Mouse (Mus musculus) left cerebral cortex, postnatal 10 days (tissue): ENCODE data around the gene Pemt. TPM values are rescaled to one million over a fixed set of nuclear protein-coding genes. Genes with fewer than 3 reads are reported as not detected.

Source experiments
- DNase-seq, 2 experiments: peaks; one replicate each; pipeline ENCODE4 v3.0.0; 2021 to 2022; ENCODE audit warnings: low spot score in 2 of 2, mixed read lengths in 1 of 2; ENCODE audit errors: extremely low spot score in 1 of 2
- intact Hi-C: fragments of 180-260 bp; cut with DNase I; formaldehyde crosslinking; loops from one replicate; pipeline ENCODE4 v1.15.1; 2025
- total RNA-seq, 2 experiments: library from RNA; stranded (reverse); gene quantifications; 2 replicates each; pipeline ENCODE4 v1.2.3; 2021

The Pemt gene
- total RNA-seq, 2 experiments from 2014 or later, result 6.7 to 8.0 TPM

DNA sequence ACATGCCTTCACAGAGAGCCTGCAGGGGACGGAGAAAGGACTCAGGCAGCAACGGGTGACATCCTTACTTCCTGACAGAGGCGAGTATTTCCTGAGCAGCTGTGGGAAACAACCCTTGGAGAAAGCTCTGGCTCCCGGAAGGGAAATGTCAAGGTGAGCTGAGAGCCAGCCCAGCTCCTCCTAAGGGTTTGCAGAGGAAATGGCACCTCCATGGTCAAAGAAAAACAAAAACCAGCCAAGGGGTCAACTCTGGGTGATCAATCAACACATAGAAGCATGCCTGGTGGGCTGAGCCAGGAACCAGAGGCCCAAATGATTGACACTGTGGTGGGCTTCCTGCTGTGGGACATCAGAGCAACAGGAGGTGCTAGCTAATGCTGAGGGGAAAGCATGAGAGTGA is 29.6 kb downstream of the Pemt start:
- DNase-seq, result no peak
- intact Hi-C loops, result no loop called here

DNA sequence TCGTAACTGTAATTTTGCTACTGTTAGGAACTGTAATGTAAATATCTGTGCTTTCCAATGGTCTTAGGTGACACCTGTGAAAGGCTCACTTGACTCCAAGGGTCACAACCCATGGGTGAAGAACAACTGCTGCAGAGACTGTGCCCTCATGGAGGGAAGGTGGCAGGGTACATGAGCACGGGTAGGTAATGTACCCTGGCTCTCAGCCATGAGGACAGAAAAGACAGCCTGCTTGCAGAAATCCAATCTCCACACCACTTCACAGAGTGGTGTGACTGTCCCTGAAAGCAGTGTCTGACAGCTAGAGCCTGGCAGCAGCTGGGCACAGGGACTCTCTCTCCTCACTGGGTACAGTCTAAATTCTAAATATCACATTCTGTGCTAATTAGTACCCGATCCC is 34.8 kb downstream of the Pemt start:
- no peak for DNase-seq
- intact Hi-C loops, result no loop called here

DNA sequence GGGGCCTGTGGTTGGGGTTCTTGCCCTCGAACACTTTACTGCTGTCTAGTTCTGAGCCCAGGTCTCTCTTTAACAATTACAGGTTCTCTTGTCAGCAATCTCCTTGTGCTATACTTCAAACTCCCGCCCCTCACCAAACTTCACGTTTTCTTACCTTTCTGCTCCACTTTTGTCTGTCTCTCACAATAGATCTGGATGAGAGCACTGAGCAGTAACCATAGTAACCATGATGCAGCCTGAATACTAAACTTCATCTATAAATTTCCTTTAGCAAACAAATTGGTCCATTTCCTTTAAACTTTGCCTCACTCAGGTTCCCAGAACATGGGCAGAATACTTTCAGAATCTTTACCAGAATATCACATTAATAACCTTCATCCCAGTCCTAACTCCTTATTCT is 36.8 kb downstream of the Pemt start:
- intact Hi-C loops, result no loop called here
- no peak for DNase-seq

DNA sequence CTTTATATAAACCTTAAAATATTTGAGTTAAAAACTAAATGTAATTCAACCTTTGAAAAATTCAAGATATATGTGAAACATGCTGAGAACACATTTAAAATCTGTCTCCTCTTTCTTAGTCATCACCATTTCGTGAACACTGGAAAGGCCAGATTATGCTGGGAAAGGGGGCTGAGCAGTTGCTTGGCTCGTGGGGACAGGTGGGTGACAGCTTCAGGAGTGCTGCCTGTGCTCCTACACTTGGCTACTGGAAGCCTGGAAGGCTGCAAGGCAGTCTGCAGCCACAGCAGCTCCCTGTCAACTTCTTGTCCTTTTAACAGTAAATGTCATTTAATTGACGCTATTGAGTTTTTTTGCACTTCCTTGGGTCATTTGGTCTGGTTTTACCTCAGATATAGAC is 40.4 kb downstream of the Pemt start:
- no peak for DNase-seq
- intact Hi-C loops, result no loop called here

DNA sequence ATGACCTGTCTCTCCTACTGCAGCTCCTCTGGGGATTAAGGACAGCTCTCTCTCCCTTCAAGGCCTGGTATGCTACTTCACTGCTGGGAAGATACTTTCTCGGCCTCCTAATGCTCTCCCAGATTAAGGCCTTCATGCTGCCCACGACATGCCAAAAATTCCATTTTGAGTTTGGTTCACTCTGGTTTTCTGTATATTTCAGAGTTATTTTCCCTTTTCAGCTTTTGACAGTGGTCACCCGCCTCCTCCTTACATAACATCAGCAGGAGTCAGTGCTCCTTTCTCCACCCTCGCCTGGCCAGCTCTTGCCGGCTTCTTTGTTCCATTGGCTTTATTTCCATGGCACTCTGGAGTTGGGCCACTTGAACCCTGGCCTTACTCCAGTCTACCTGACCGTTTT is 41.6 kb downstream of the Pemt start:
- no peak for DNase-seq
- intact Hi-C loops, result no loop called here

DNA sequence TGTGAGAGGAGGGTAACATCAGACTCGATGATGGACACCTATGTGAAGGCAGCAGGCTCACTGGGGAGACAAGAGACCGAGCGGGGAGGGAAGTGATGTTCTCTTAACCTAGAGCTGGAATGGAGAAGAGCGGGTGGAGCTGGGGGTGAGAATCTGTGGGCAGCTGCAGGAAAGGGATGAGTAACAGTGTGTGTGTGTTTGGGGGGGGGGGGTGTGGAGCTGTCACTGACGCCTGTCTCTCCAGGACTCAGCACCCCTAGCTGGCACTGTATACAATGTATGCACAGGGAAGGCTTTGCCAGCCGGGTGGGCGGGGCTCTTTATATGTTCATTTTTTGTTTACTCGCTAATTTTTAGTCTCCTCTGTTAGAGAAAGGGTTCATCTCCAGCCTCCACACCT is 42.5 kb downstream of the Pemt start:
- intact Hi-C loops, result no loop called here
- DNase-seq, result no peak

DNA sequence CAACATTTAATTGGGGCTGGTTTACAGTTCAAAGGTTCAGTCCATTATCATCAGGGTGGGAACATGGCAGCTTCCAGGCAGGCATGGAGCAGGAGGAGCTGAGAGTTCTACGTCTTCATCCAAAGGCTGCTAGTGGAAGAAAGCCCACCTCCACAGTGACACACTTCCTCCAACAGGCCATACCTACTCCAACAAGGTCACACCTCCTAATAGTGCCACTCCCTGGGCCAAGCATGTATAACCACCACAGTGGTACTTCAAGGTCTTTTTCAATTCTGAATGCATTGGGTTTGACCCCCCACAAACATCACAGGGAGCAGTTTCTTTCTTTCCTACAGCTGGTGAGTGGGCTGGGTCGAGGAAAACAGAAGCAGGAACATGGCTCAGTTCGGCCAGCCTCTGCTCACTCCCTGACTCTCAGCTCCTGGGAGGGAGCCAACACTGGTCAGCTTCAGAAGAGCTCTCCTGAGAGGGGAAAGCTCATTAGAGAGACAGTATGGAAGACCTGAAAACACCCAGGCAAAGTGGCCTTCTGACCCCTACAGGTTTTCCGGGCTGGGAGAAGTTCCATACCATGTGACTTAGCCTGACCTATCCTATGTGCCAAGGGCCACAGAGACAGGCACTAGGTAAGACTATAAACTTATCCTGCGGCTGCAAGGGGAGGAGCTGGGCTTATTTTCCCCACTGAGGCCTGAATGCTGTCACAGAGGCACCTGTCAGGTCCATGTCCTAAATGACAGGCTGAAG is 44.9 kb downstream of the Pemt start:
- no peak for DNase-seq

DNA sequence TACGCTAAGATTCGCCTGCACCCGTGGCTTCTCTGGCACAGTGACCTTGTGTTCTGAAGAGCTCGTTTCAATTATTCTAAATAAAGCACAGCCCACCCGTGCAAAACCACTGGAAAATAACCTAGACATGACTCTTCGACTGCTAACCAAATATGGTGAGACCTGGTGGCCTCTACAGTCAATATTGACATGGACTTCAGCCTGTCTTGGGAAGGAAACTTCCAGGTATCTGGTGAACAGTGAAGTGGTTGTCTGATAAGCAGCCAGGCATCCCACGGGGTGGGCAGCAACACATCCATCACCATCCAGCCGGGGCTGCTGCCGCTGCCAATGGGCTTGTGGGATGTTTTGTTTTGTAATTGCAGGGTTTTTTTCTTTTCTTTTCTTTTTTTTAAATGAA is 52.0 kb downstream of the Pemt start:
- intact Hi-C loops, result no loop called here
- DNase-seq, result no peak

More for the DNA sequence above, 44.9 kb downstream of the Pemt start:
- intact Hi-C loops, result no loop called here

DNA sequence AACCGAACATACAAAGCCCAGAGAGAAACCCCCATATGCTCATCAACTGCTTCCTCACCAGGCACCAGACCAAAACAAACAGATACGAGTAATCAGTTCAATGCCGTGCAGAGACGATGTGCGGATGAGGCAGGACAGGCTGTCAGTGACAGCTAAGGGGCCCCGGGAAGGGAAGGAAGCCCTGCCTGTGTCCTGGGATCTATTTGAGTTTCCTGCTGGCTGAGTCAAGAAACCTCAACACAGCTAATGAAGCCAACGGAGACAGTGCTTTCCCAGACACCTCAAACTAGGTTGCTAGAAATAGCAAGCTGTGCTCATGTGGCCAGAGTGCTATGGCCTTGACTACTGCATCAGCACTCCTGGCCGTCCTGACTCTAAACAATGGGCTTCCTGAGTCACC is 54.9 kb downstream of the Pemt start:
- DNase-seq, result no peak
- intact Hi-C loops, result no loop called here

DNA sequence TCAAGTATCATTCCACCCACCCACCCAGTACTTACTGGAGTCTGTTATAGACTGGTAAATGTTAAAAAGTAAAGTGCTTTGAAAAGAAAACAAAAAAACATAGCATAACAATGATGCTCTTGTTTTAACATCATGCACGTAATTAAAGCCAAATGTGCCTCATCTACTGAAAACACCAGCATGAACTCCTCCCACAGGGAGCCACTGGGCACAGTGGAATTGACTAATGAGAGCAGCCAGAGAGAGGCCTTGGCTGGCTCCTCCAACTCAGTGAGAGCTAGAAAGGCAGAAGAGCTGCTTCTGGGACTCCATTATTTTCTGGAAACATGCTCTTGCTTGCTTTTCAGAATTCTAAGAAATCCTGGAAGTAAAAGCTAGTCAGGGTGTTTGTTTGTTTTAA is 56.9 kb downstream of the Pemt start:
- intact Hi-C loops, result no loop called here
- DNase-seq, result no peak

DNA sequence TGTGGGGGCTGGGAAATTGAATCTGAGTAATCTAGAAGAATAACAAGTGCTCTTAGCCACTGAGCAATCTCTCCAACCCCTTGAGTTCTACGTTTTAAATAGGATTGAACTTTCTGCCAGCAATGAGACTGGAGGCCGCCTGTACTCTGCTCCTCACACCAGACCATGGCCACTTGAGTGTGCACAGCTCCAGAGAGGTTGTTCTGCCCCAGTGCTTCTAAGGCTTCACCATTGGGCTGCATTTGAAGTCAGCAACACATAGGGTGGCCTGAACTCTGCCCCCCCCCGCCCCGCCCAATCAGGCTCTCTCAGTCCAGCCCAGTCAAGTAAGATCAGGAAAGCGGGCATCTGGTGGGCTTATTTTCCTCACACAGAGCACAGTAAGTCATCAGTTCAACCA is 68.5 kb downstream of the Pemt start:
- DNase-seq, result no peak
- intact Hi-C loops, result no loop called here

DNA sequence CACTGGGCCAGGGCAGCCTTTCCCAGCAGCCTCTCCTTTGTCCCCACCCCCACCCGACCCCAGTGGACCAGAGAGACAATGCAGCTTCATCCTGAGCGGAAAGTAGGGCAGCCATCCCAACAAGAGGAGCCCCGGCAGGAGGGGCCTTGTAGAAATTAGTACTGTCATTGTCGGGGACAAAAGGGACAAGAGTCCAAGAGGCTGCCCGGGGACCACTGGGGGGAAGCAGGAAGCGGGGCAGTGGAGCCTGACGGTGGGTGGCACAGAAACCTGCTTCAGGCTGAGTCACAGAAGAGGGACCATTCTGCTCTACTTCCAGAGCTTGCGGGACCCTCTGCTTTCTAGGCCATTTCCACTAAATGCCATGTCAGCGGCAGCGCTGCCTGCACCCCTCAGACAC is 71.0 kb downstream of the Pemt start:
- no peak for DNase-seq
- intact Hi-C loops, result no loop called here

DNA sequence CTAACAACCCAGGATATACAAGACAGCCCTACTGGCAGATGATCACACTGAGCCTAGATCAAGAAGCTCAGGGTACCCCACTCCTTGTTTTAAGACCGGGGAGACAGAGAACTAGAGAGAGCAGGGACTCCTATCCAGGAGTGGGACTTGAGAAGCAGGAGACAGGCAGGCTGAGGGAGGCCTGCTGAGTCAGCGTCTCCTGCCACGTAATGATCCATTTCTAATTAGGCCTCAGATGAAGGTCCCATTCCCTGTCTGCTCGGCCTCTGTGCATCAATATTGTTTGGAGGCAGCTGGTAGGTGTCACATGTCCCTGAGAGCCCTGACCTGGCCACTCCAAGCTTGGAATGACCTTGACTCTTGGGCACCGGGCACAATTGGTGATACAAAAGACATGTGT is 72.9 kb downstream of the Pemt start:
- DNase-seq, result no peak
- intact Hi-C loops, result no loop called here

DNA sequence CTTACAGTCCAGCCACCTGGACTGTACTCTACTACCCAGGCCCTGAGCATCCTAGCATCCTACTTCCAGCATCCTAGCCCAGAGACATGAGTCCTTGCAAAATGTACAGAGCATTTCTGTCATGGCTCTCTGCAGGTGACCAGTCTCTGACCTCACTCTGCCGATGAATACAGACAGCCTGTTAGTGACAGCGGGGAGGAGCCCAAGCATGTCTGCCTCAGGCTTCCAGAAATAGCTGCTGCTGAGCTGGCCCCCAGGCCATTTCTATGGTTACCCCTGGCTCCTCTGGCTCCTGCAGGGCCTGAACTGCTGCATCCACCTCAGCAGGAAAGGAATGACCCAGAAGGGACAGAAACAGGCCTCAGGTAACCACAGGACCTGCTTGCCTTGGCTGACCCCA is 74.6 kb downstream of the Pemt start:
- DNase-seq, result no peak
- intact Hi-C loops, result no loop called here

DNA sequence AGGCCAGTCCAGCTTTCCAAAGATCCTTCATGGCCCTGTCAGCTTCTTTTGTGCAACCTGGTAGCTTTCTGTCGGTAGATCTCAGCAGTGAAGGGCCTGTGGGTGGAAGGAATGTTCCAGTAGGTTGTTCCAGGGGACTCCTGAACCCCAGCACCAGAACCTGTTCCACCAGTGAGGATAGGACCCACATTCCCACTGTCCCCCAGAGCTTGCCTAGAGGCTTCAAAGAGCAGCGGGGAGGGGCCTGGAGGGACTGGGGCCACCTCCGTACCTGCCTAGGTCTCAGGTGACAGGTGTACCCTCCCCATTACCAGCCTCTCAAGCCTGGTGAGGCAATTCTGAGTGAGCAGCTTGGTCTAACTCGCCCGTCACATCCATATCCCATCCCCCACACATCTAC is 75.5 kb downstream of the Pemt start:
- intact Hi-C loops, result no loop called here
- no peak for DNase-seq

DNA sequence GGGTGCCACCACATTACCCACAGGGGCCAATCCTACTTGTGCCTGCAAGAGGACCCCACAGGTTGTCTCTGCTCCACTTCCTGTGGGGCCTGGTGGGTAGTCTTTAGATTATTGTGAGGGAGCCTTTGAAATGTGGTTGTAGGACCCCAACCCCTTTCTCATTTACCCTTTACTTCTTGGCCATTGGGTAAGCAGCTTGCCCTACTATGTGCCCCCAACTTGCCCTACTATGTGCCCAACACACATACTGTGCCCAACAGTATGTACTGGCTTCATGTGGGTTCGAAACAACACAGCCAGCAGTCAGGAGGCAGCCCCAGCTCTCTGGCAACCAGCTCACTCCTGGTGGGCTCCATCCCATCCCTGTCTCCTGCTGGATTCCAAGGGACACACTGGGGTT is 78.5 kb downstream of the Pemt start:
- intact Hi-C loops, result loop anchor here (5.0 kb wide), 1 partner anchor 110 kb away; no protein-coding TSS in a partner anchor
- peak in 1 of 2 experiments; percentile 16 for DNase-seq

DNA sequence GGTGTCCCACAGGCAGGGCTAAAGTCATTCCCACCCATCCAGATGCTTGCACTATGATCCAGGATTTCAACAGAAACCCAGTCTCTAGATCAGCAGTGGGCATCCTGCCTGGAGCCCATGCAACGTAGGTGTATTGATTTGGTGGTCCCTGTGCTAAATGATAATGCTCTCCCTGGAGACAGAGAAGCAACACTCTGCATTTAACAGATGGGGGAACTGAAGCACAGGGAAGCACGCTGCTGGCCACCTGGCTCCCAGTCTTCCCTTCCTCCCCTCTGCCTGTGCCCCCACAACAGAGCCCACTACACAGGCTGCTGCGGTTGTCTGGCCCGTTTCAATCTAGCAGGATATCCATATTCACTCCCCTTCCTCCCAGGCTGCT is 80.2 kb downstream of the Pemt start:
- peak in 1 of 2 experiments; percentile 26 for DNase-seq
- intact Hi-C loops, result loop anchor here (5.0 kb wide), 1 partner anchor 111 kb away; no protein-coding TSS in a partner anchor

DNA sequence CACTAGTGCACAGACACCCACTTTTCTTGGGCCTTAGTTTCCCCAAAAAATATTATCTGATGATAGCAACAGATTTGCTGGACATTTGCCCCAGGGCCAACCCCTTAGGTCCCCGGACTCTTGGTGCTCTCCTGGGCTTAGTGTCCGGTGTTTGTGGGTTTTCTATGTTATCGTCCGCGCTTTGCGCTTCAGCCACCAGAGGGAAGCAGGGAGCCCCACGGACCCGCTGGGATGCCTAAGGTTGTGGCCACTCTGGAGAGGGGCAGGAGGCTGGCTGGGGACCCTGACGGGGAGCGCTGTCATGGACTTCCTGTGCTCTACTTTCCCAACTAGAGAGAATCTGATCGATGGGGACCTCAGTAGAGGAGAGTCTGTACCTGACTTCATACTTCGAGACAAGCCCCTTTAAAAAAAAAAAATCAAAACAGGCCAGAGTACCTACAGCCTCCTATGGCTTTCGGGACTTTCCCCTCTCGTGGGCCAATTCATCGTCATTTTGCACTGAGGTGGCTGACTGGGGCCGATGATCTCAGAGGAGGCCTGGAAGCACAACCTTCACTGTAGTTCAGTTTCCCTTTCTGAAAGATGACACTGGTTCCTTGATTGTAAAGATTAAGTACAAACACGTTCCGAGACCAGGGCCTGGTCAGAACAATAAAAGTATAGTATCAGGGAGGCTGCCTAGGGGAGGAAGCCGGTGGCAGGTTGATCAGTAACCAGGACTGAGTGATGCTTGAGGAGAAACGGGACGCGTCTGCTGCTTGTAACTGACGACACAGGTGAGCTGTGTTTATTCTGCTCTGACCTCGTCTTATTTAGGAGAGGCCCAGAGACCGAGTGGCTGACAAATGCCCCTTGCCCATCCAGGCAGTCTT is 80.8 kb downstream of the Pemt start:
- peak; percentile 51 to 78 for DNase-seq
- intact Hi-C loops, result loop anchor here (2.0 to 5.0 kb wide), 3 partner anchors 61 to 112 kb away; no protein-coding TSS in a partner anchor

DNA sequence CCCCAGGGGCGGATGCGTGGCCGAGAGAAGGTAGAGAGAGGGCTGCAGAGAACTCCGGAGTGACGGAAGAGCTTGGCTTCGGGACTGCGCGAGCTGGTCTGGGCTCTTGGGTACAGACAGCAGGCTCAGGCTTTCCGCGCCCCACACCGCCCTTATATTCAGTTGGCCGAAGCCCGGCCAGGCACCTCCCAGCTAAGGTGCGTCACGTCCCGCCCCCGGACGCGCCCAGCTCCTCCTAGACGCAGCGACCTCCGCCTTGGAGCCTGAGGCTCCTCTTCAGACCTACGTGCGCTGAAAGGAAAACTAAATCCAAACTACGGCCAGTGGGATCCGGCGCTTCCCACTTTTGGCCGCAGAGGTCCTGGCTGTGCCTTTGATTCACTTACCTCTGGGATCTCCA is 81.5 kb downstream of the Pemt start, which contains the start of gene Rasd1:
Gene Rasd1 (minus strand): TSS at position 127 of the 400 bp plus-strand sequence.
- intact Hi-C loops, result loop anchor here (2.0 to 5.0 kb wide), 3 partner anchors 62 to 112 kb away; no protein-coding TSS in a partner anchor
- peak in 1 of 2 experiments; percentile 90 for DNase-seq
